Mouse (Mus musculus) bone marrow, adult 2 months (tissue): ENCODE data around the gene Rspo4.

Experiments used
- CTCF ChIP-seq: fragments of 200-500 bp; IDR thresholded peaks from 2 replicates; pipeline ENCODE4 v1.5.1; 2011; ENCODE audit warnings: low read length, control low read depth; ENCODE audit not compliant: control insufficient read depth, insufficient read depth
- POLR2A ChIP-seq: fragments of 200-500 bp; IDR thresholded peaks from 2 replicates; pipeline ENCODE4 v1.6.1; 2011; ENCODE audit warnings: low read depth, mild to moderate bottlenecking, control low read depth, low read length, borderline replicate concordance; ENCODE audit not compliant: control insufficient read depth

DNA sequence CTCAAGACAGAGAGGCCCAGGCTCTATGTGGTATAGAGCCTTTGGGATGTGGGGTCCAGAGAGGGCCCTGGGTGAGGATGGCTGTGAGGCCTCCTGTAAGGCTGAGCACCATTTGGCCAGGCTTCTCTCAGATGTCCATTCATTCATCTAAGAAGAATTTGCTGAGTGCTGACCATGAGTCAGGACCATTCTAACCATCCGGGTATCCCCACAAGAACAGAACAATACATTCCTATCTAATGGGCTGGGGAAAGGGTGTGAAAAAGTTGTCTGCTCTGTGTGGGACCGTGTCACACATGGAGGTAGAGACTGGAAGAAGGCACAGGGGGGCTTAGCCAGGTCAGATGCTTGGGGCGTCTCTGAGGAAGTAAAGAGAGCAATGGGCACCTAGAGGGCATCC lies 69.0 kb downstream of the Rspo4 start:
- no peak for TF ChIP-seq CTCF
- no peak for TF ChIP-seq POLR2A
